Mouse (Mus musculus): ENCODE measurements at regions not wholly inside any gene's neighbourhood (a gene's known extent, or its start where the extent isn't known, plus 50 kb on each side); places are given as distances from the start of the nearest gene placed in this dataset.

GRCm38 (mm10) chr4:80002738-80003635 is 830.9 kb upstream of the Tyrp1 start:
- TF ChIP-seq GATA2 (IDR thresholded peaks at IDR 0.05; ENCODE audit: borderline replicate concordance, low read depth, low read length) (no peak), TAL1 (conservative IDR thresholded peaks at IDR 0.05; ENCODE audit: low read depth, low read length) (no peak), POLR2AphosphoS5 (IDR thresholded peaks at IDR 0.05; ENCODE audit: insufficient replicate concordance, low read depth, low read length) (no peak), GATA1 (IDR thresholded peaks at IDR 0.05; ENCODE audit: borderline replicate concordance, low read length) (no peak), CTCF (IDR thresholded peaks at IDR 0.05; ENCODE audit: low read depth, low read length) (no peak)
- H3K4me1 ChIP-seq (ENCODE audit: insufficient read depth, low read depth, low read length) = no peaks in the 10 kb centered on the region
- peak; percentile 77 for ATAC-seq (ENCODE audit: extremely low read depth, insufficient number of reproducible peaks, low FRiP score, poor library complexity, severe bottlenecking)
- no peaks in the 10 kb centered on the region for H3K36me3 ChIP-seq (replicated peaks)
- no peak overlapping the region for H3K4me3 ChIP-seq (ENCODE audit: low read depth, low read length)
- DNase-seq (ENCODE audit: low spot score) = no peak
- H3K27me3 ChIP-seq (ENCODE audit: insufficient read depth, low read length) = no peaks in the 10 kb centered on the region
- H3K9me3 ChIP-seq (replicated peaks) = peaks cover 3% of the 10 kb centered on the region

- H3K27me3 ChIP-seq (ENCODE audit: insufficient read depth, low read length) = no peaks in the 10 kb centered on the region
- DNase-seq (ENCODE audit: low spot score) (no peak), ATAC-seq (ENCODE audit: extremely low read depth, insufficient number of reproducible peaks, low FRiP score, poor library complexity, severe bottlenecking) (peak; percentile 73)
- peaks cover 3% of the 10 kb centered on the region for H3K9me3 ChIP-seq (replicated peaks)
- H3K36me3 ChIP-seq (replicated peaks) = no peaks in the 10 kb centered on the region
- TF ChIP-seq POLR2AphosphoS5 (IDR thresholded peaks at IDR 0.05; ENCODE audit: insufficient replicate concordance, low read depth, low read length) (no peak), CTCF (IDR thresholded peaks at IDR 0.05; ENCODE audit: low read depth, low read length) (no peak), GATA2 (IDR thresholded peaks at IDR 0.05; ENCODE audit: borderline replicate concordance, low read depth, low read length) (no peak), TAL1 (conservative IDR thresholded peaks at IDR 0.05; ENCODE audit: low read depth, low read length) (no peak), GATA1 (IDR thresholded peaks at IDR 0.05; ENCODE audit: borderline replicate concordance, low read length) (no peak)
- H3K4me1 ChIP-seq (ENCODE audit: insufficient read depth, low read depth, low read length) = no peaks in the 10 kb centered on the region
- H3K4me3 ChIP-seq (ENCODE audit: low read depth, low read length) = no peak overlapping the region
Observed at GRCm38 (mm10) chr4:80003636-80004365, 830.1 kb upstream of the Tyrp1 start.

- TF ChIP-seq CTCF (IDR thresholded peaks at IDR 0.05; ENCODE audit: low read depth, low read length) (no peak), GATA2 (IDR thresholded peaks at IDR 0.05; ENCODE audit: borderline replicate concordance, low read depth, low read length) (no peak), GATA1 (IDR thresholded peaks at IDR 0.05; ENCODE audit: borderline replicate concordance, low read length) (no peak), POLR2AphosphoS5 (IDR thresholded peaks at IDR 0.05; ENCODE audit: insufficient replicate concordance, low read depth, low read length) (no peak), TAL1 (conservative IDR thresholded peaks at IDR 0.05; ENCODE audit: low read depth, low read length) (no peak)
- Histone ChIP-seq H3K9me3 (replicated peaks) (peaks cover 3% of the 10 kb centered on the region), H3K4me1 (ENCODE audit: insufficient read depth, low read depth, low read length) (no peaks in the 10 kb centered on the region), H3K27me3 (ENCODE audit: insufficient read depth, low read length) (no peaks in the 10 kb centered on the region), H3K36me3 (replicated peaks) (no peaks in the 10 kb centered on the region), H3K4me3 (ENCODE audit: low read depth, low read length) (no peak overlapping the region)
- DNase-seq (ENCODE audit: low spot score) = no peak
- ATAC-seq (ENCODE audit: extremely low read depth, insufficient number of reproducible peaks, low FRiP score, poor library complexity, severe bottlenecking) = no peak
Observed at GRCm38 (mm10) chr4:80004366-80004700, 829.6 kb upstream of the Tyrp1 start.

- H3K27me3 ChIP-seq (ENCODE audit: insufficient read depth, low read length) = no peaks in the 10 kb centered on the region
- no peak overlapping the region for H3K4me3 ChIP-seq (ENCODE audit: low read depth, low read length)
- no peak for DNase-seq (ENCODE audit: low spot score)
- H3K36me3 ChIP-seq (replicated peaks) = no peaks in the 10 kb centered on the region
- no peaks in the 10 kb centered on the region for H3K4me1 ChIP-seq (ENCODE audit: insufficient read depth, low read depth, low read length)
- peak; percentile 30 for ATAC-seq (ENCODE audit: extremely low read depth, insufficient number of reproducible peaks, low FRiP score, poor library complexity, severe bottlenecking)
- no peak for TF ChIP-seq GATA2 (IDR thresholded peaks at IDR 0.05; ENCODE audit: borderline replicate concordance, low read depth, low read length)
- TF ChIP-seq CTCF (IDR thresholded peaks at IDR 0.05; ENCODE audit: low read depth, low read length) = no peak
- TF ChIP-seq TAL1 (conservative IDR thresholded peaks at IDR 0.05; ENCODE audit: low read depth, low read length) = no peak
- TF ChIP-seq GATA1 (IDR thresholded peaks at IDR 0.05; ENCODE audit: borderline replicate concordance, low read length) = no peak
- no peak for TF ChIP-seq POLR2AphosphoS5 (IDR thresholded peaks at IDR 0.05; ENCODE audit: insufficient replicate concordance, low read depth, low read length)
- peaks cover 2% of the 10 kb centered on the region for H3K9me3 ChIP-seq (replicated peaks)
Observed at GRCm38 (mm10) chr4:80004788-80005187, 829.1 kb upstream of the Tyrp1 start.

GRCm38 (mm10) chr4:80027876-80028275 is 806.0 kb upstream of the Tyrp1 start:
- H3K9me3 ChIP-seq (replicated peaks) = no peaks in the 10 kb centered on the region
- no peak overlapping the region for H3K4me3 ChIP-seq (ENCODE audit: low read depth, low read length)
- no peak for TF ChIP-seq TAL1 (conservative IDR thresholded peaks at IDR 0.05; ENCODE audit: low read depth, low read length)
- no peaks in the 10 kb centered on the region for H3K4me1 ChIP-seq (ENCODE audit: insufficient read depth, low read depth, low read length)
- DNase-seq (ENCODE audit: low spot score) = no peak
- H3K27me3 ChIP-seq (ENCODE audit: insufficient read depth, low read length) = no peaks in the 10 kb centered on the region
- H3K36me3 ChIP-seq (replicated peaks) = no peaks in the 10 kb centered on the region
- ATAC-seq (ENCODE audit: extremely low read depth, insufficient number of reproducible peaks, low FRiP score, poor library complexity, severe bottlenecking) = no peak

GRCm38 (mm10) chr4:80047956-80048355 is 786.0 kb upstream of the Tyrp1 start:
- TF ChIP-seq CTCF (IDR thresholded peaks at IDR 0.05; ENCODE audit: low read depth, low read length) = no peak
- TF ChIP-seq GATA2 (IDR thresholded peaks at IDR 0.05; ENCODE audit: borderline replicate concordance, low read depth, low read length) = no peak
- TF ChIP-seq POLR2AphosphoS5 (IDR thresholded peaks at IDR 0.05; ENCODE audit: insufficient replicate concordance, low read depth, low read length) = no peak
- no peak for TF ChIP-seq TAL1 (conservative IDR thresholded peaks at IDR 0.05; ENCODE audit: low read depth, low read length)
- TF ChIP-seq GATA1 (IDR thresholded peaks at IDR 0.05; ENCODE audit: borderline replicate concordance, low read length) = no peak
- DNase-seq (ENCODE audit: low spot score) (no peak), ATAC-seq (ENCODE audit: extremely low read depth, insufficient number of reproducible peaks, low FRiP score, poor library complexity, severe bottlenecking) (no peak)
- Histone ChIP-seq H3K27me3 (ENCODE audit: insufficient read depth, low read length) (no peaks in the 10 kb centered on the region), H3K9me3 (replicated peaks) (0 out of 2 replicates have a peak, but pooled peaks cover 6% of the 10 kb centered on the region), H3K4me1 (ENCODE audit: insufficient read depth, low read depth, low read length) (no peaks in the 10 kb centered on the region), H3K36me3 (replicated peaks) (no peaks in the 10 kb centered on the region), H3K4me3 (ENCODE audit: low read depth, low read length) (no peak overlapping the region)

All from G1E (cell line).